Mouse (Mus musculus) cerebellum, adult 2 months (tissue): ENCODE measurements around the gene Gtf2h2.

Experiments used
- CTCF ChIP-seq: fragments of 200-500 bp; IDR thresholded peaks from 2 replicates; pipeline ENCODE4 v1.5.1; 2011; ENCODE audit warnings: low read depth, mild to moderate bottlenecking, control low read depth, low read length, moderate library complexity, borderline replicate concordance; ENCODE audit not compliant: insufficient read depth
- POLR2A ChIP-seq: fragments of 200-500 bp; IDR thresholded peaks from 2 replicates; pipeline ENCODE4 v1.6.1; 2011; ENCODE audit warnings: low read length, control low read depth, borderline replicate concordance; ENCODE audit not compliant: insufficient read depth

- no peak for TF ChIP-seq CTCF
- no peak for TF ChIP-seq POLR2A
These were observed 756 bp downstream of the Gtf2h2 start for GRCm38 (mm10) chr13:100491623-100492022.
